Mouse (Mus musculus): ENCODE results near the gene Gm3336. TPM values are rescaled to one million over a fixed set of nuclear protein-coding genes. Genes with fewer than 3 reads are reported as not detected.

Gene Gm3336
- polyA plus RNA-seq, 1 experiment from 2014 or later, result 2.8 TPM

GRCm38 (mm10) chr8:70741661-70742060 lies 23.3 kb downstream of the Gm3336 start:
- no peaks in the 10 kb centered on the region for H3K9me3 ChIP-seq (ENCODE audit: control insufficient read depth)

GRCm38 (mm10) chr8:70742176-70742575 lies 23.8 kb downstream of the Gm3336 start:
- Histone ChIP-seq H3K27me3 (replicated peaks; ENCODE audit: control insufficient read depth, insufficient read depth, low read length) (peaks cover 36% of the 10 kb centered on the region), H3K27ac (ENCODE audit: low read depth, low read length) (no peak overlapping the region), H3K4me1 (replicated peaks; ENCODE audit: control insufficient read depth, insufficient read depth, low read length) (no peaks in the 10 kb centered on the region), H3K4me3 (ENCODE audit: low read depth, low read length) (no peak overlapping the region), H3K9ac (ENCODE audit: low read depth, low read length) (no peak overlapping the region), H3K4me2 (replicated peaks; ENCODE audit: low read depth) (no peak overlapping the region), H3K36me3 (ENCODE audit: control insufficient read depth, insufficient read depth) (no peaks in the 10 kb centered on the region), H3K9me3 (ENCODE audit: control insufficient read depth) (no peaks in the 10 kb centered on the region)
- no peak for ATAC-seq
- TF ChIP-seq CTCF (IDR thresholded peaks at IDR 0.05; ENCODE audit: low read depth), result no peak
- 48% methylated on average over 11 of the region's 11 CpGs for WGBS

More at GRCm38 (mm10) chr8:70741661-70742060, 23.3 kb downstream of the Gm3336 start:
- 63% methylated on average over 5 of the region's 5 CpGs for WGBS
- Histone ChIP-seq H3K27me3 (replicated peaks; ENCODE audit: control insufficient read depth, insufficient read depth, low read length) (peaks cover 32% of the 10 kb centered on the region), H3K4me1 (replicated peaks; ENCODE audit: control insufficient read depth, insufficient read depth, low read length) (no peaks in the 10 kb centered on the region), H3K36me3 (ENCODE audit: control insufficient read depth, insufficient read depth) (no peaks in the 10 kb centered on the region), H3K27ac (ENCODE audit: low read depth, low read length) (no peak overlapping the region), H3K4me3 (ENCODE audit: low read depth, low read length) (no peak overlapping the region), H3K9ac (ENCODE audit: low read depth, low read length) (no peak overlapping the region), H3K4me2 (replicated peaks; ENCODE audit: low read depth) (no peak overlapping the region)
- no peak for ATAC-seq
- no peak for TF ChIP-seq CTCF (IDR thresholded peaks at IDR 0.05; ENCODE audit: low read depth)

GRCm38 (mm10) chr8:70742981-70743655 lies 24.8 kb downstream of the Gm3336 start:
- TF ChIP-seq CTCF (IDR thresholded peaks at IDR 0.05; ENCODE audit: low read depth), result no peak
- WGBS, result 10% methylated on average over 38 of the region's 38 CpGs
- Histone ChIP-seq H3K36me3 (ENCODE audit: control insufficient read depth, insufficient read depth) (no peaks in the 10 kb centered on the region), H3K4me3 (ENCODE audit: low read depth, low read length) (no peak overlapping the region), H3K9me3 (ENCODE audit: control insufficient read depth) (no peaks in the 10 kb centered on the region), H3K9ac (ENCODE audit: low read depth, low read length) (no peak overlapping the region), H3K4me2 (replicated peaks; ENCODE audit: low read depth) (peak overlapping the region; percentile 57), H3K27ac (ENCODE audit: low read depth, low read length) (no peak overlapping the region), H3K4me1 (replicated peaks; ENCODE audit: control insufficient read depth, insufficient read depth, low read length) (no peaks in the 10 kb centered on the region), H3K27me3 (replicated peaks; ENCODE audit: control insufficient read depth, insufficient read depth, low read length) (peaks cover 38% of the 10 kb centered on the region)
- no peak for ATAC-seq

- H3K9me3 ChIP-seq (ENCODE audit: control insufficient read depth), result no peaks in the 10 kb centered on the region
- peak overlapping the region; percentile 57 for H3K4me2 ChIP-seq (replicated peaks; ENCODE audit: low read depth)
- no peaks in the 10 kb centered on the region for H3K4me1 ChIP-seq (replicated peaks; ENCODE audit: control insufficient read depth, insufficient read depth, low read length)
- no peak for ATAC-seq
- no peak for TF ChIP-seq CTCF (IDR thresholded peaks at IDR 0.05; ENCODE audit: low read depth)
- 7% methylated on average over 48 of the region's 48 CpGs for WGBS
- no peak overlapping the region for H3K27ac ChIP-seq (ENCODE audit: low read depth, low read length)
- peaks cover 38% of the 10 kb centered on the region for H3K27me3 ChIP-seq (replicated peaks; ENCODE audit: control insufficient read depth, insufficient read depth, low read length)
- H3K4me3 ChIP-seq (ENCODE audit: low read depth, low read length), result peak overlapping the region; percentile 20
- H3K9ac ChIP-seq (ENCODE audit: low read depth, low read length), result 0 out of 2 replicates have a peak overlapping the region, but pooled peaks have one; percentile 22
- H3K36me3 ChIP-seq (ENCODE audit: control insufficient read depth, insufficient read depth), result no peaks in the 10 kb centered on the region
These were observed 25.6 kb downstream of the Gm3336 start for GRCm38 (mm10) chr8:70743656-70744590.

GRCm38 (mm10) chr8:70744806-70745205 lies 26.5 kb downstream of the Gm3336 start:
- 53% methylated on average over 11 of the region's 11 CpGs for WGBS
- Histone ChIP-seq H3K27ac (ENCODE audit: low read depth, low read length) (no peak overlapping the region), H3K9ac (ENCODE audit: low read depth, low read length) (no peak overlapping the region), H3K4me2 (replicated peaks; ENCODE audit: low read depth) (no peak overlapping the region), H3K9me3 (ENCODE audit: control insufficient read depth) (no peaks in the 10 kb centered on the region), H3K4me1 (replicated peaks; ENCODE audit: control insufficient read depth, insufficient read depth, low read length) (no peaks in the 10 kb centered on the region), H3K4me3 (ENCODE audit: low read depth, low read length) (no peak overlapping the region), H3K27me3 (replicated peaks; ENCODE audit: control insufficient read depth, insufficient read depth, low read length) (peaks cover 38% of the 10 kb centered on the region), H3K36me3 (ENCODE audit: control insufficient read depth, insufficient read depth) (no peaks in the 10 kb centered on the region)
- ATAC-seq, result no peak
- TF ChIP-seq CTCF (IDR thresholded peaks at IDR 0.05; ENCODE audit: low read depth), result no peak

GRCm38 (mm10) chr8:70745691-70746220 lies 27.4 kb downstream of the Gm3336 start:
- no peak for TF ChIP-seq CTCF (IDR thresholded peaks at IDR 0.05; ENCODE audit: low read depth)
- no peak overlapping the region for H3K27ac ChIP-seq (ENCODE audit: low read depth, low read length)
- H3K36me3 ChIP-seq (ENCODE audit: control insufficient read depth, insufficient read depth), result no peaks in the 10 kb centered on the region
- H3K4me2 ChIP-seq (replicated peaks; ENCODE audit: low read depth), result no peak overlapping the region
- no peak for ATAC-seq
- 58% methylated on average over 19 of the region's 19 CpGs for WGBS
- no peak overlapping the region for H3K4me3 ChIP-seq (ENCODE audit: low read depth, low read length)
- no peak overlapping the region for H3K9ac ChIP-seq (ENCODE audit: low read depth, low read length)
- peaks cover 38% of the 10 kb centered on the region for H3K27me3 ChIP-seq (replicated peaks; ENCODE audit: control insufficient read depth, insufficient read depth, low read length)
- no peaks in the 10 kb centered on the region for H3K9me3 ChIP-seq (ENCODE audit: control insufficient read depth)
- no peaks in the 10 kb centered on the region for H3K4me1 ChIP-seq (replicated peaks; ENCODE audit: control insufficient read depth, insufficient read depth, low read length)
